Mouse (Mus musculus) cortical plate, adult 2 months (tissue): ENCODE measurements around the gene Shisal2b.

Source experiments
- CTCF ChIP-seq: fragments of 200-500 bp; IDR thresholded peaks from 2 replicates; pipeline ENCODE4 v1.5.1; 2011; ENCODE audit warnings: mild to moderate bottlenecking, control low read depth, low read length; ENCODE audit not compliant: insufficient read depth; ENCODE audit errors: extremely low read depth
- POLR2A ChIP-seq: fragments of 200-500 bp; IDR thresholded peaks from 2 replicates; pipeline ENCODE4 v1.6.1; 2011; ENCODE audit warnings: mild to moderate bottlenecking, low read length, control low read depth; ENCODE audit not compliant: insufficient read depth; ENCODE audit errors: extremely low read depth

- no peak for TF ChIP-seq POLR2A
- TF ChIP-seq CTCF, result no peak
Observed at GRCm38 (mm10) chr13:104853645-104854044, 10.0 kb downstream of the Shisal2b start.
